Mouse (Mus musculus) right cerebral cortex, postnatal 4 days (tissue): ENCODE data around the gene Snx20.
"Not testable (repeated sequence)": the region's sequence is repeated elsewhere in the genome, so short reads cannot be mapped to it uniquely, and the experiment has no call there.

ENCODE experiments used
- DNase-seq: peaks from one replicate; pipeline ENCODE4 v3.0.0-alpha.2; 2022

Gene Snx20

GRCm38 (mm10) chr8:88635474-88636397 is at the start of gene Snx20:
TSS of gene Snx20 (minus strand) at chr8:88636128.
- no peak for DNase-seq

DNA sequence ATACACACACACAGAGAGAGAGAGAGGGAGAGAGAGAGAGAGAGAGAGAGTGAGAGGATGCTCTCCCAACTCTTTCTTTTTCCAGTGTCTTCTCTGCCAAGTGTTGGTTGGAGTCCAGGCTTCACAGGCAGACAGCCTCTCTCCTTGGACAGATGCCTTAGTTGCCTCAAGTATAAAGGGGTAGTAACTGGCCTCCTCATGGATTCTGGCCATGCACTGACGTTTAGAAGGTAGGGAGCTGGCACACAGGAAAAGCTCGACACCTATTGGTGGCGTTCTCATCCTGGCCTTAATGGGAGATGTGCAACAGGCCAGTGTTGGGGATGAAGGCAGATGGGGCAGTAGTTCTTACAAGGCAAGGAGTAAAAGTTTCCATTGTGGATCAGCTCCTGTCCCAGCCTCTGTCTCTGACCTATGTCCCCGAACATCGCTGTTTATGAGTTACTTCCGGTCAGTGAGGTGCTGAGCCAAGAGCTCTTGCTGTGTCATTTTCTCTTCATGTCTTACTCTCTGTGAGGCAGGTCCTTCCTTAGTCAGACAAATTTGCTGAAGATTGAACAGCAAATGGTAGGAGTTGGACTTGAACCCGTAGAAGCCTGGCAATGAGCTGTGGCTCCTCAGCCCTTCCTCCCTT is 47.8 kb upstream of the Snx20 start:
- no peak for DNase-seq

GRCm38 (mm10) chr8:88681046-88681445 is 45.1 kb upstream of the Snx20 start:
- no peak for DNase-seq

GRCm38 (mm10) chr8:88680566-88680965 is 44.6 kb upstream of the Snx20 start:
- DNase-seq: no peak

GRCm38 (mm10) chr8:88677071-88677470 is 41.1 kb upstream of the Snx20 start:
- DNase-seq: no peak

- DNase-seq: no peak
These were observed 39.6 kb upstream of the Snx20 start for GRCm38 (mm10) chr8:88675372-88676165.

- no peak for DNase-seq
These were observed 37.9 kb upstream of the Snx20 start for GRCm38 (mm10) chr8:88673859-88674258.

DNA sequence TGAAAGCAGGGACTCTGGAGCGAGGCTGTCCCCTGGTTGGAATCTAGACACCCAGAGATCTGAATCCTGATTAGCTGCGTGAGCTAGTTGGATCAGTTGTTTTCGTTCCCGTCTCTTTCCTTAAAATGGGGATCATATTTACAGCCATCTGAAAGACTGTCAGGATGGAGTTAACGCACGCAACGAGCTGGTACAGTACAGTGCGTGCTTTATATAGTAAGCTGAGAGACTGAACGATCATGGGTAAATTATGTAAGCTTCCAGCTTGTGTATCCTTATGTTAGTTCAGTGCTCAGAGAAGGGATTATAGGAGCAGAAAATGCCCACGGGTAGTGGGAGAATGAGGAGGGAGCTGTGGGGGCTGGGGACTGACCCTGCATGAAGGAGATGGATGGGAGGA is 35.6 kb upstream of the Snx20 start:
- no peak for DNase-seq

- no peak for DNase-seq
These were observed 34.9 kb upstream of the Snx20 start for GRCm38 (mm10) chr8:88670782-88671181.

- DNase-seq: peak; percentile 27
These were observed 32.6 kb upstream of the Snx20 start for GRCm38 (mm10) chr8:88668400-88669086.

GRCm38 (mm10) chr8:88666435-88666834 is 30.5 kb upstream of the Snx20 start:
- no peak for DNase-seq

DNA sequence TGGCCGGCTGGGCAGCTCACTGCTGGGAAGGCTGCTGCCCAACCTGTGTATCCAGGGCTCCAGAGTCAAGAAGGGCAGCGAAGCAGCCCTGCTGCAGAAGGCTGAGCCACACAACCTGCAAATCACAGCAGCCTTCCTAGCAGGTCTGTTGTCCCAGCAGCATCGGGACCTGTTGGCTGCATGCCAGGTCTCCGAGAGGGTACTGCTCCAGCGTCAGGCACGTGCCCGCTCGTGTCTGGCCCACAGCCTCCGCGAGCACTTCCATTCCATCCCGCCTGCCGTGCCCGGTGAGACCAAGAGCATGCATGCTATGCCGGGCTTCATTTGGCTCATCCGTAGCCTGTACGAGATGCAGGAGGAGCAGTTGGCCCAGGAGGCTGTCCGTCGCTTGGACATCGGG is 29.0 kb upstream of the Snx20 start:
- DNase-seq: no peak

DNA sequence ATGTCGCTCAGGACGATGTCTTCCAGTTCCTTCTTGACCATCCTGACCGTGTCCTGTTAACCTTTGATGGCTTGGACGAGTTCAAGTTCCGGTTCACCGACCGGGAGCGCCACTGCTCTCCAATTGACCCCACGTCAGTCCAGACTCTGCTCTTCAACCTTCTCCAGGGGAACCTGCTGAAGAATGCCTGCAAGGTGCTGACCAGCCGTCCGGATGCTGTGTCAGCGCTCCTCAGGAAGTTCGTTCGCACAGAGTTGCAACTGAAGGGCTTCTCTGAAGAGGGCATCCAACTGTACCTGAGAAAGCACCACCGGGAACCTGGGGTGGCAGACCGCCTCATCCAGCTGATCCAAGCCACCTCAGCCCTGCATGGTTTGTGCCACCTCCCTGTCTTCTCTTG is 28.2 kb upstream of the Snx20 start:
- DNase-seq: no peak

- DNase-seq: no peak
These were observed 26.5 kb upstream of the Snx20 start for GRCm38 (mm10) chr8:88662401-88662821.

GRCm38 (mm10) chr8:88659873-88660272 is 23.9 kb upstream of the Snx20 start:
- peak; percentile 28 for DNase-seq

DNA sequence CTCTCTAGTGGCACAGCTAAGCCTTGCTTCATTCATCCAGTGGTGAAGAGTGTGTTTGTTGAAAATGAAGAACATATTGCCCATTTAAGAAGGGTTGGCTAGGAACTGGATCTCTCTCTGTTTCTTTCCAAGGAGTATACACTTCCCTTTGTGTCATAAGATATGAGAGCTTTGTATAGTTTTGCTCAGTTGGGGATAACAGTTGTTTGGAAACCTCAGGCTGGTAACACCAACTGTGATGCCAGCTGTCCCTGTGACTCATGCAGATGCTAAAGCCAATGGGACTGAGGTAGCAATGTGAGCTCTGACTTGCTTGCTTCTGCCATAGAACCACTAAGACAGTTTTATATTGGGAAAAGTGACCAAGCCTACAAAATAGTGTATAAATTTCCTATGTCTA is 19.4 kb upstream of the Snx20 start:
- DNase-seq: no peak

DNA sequence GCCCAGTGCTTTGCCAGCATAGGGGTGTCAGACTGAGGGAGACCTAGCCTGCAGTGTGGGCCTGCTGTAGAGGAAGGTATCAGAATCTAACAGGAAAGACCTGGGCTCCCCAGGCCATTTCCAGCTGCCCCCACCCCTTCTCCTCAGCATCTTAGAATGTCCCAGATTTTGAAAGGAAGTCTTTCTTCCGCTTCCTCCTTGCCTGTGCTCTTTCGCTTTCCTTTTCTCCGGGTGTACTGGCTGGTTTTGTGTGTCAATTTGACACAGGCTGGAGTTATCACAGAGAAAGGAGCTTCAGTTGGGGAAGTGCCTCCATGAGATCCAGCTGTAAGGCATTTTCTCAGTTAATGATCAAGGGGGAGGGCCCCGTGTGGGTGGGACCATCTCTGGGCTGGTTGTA is 15.2 kb upstream of the Snx20 start:
- not testable (repeated sequence) for DNase-seq

GRCm38 (mm10) chr8:88650016-88650708 is 14.2 kb upstream of the Snx20 start:
- DNase-seq: no peak

GRCm38 (mm10) chr8:88648322-88648721 is 12.4 kb upstream of the Snx20 start:
- DNase-seq: no peak

DNA sequence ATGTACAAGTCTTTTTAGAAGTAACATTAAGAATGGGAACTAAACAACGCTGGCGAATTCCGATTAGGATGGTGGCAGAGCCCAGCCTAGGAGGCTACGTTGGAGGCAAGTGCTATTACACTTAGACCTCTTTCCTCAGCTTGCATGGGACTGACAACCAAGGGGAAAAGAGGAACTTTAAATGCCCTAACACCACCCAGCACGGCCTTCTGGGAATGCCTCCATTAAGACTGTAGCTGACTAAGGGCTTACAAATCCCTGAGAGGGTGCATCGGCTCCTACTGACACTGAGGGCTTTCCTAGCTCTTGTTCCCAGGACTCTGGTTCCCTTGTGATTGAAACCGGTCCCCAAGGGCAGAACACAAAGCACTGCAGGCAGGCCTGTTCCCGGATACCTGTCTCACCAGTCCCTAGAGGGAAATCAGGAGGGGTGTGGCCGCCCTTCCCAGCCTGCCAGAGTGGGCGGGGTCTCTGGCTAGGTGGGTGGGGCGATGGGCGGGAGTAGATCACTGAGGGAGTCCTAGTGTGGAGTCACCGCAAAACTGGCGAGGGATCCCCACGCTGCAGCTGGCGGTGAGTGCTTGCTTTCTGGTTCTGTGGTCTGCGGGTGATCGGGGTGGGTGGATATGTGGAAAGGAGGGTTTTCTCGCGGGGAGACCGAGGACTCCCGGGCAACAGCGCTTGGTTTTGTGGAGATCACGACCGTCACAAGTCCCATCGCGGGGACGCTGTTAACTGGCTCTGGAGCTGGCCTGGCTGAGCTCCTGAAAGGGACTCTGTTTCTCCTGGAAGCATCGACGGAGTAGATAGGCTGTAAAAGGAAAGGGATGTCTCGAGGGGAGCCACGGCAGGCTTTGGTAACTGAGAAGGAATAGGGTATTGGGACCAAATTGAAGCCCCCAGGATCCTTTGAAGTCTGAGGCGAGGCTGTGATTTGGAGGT is 11.2 kb upstream of the Snx20 start, which contains the start of gene Nod2:
Gene Nod2 (plus strand): TSS at position 479 of the 942 bp plus-strand sequence.
- DNase-seq: peak; percentile 28
